In genomic region chr14:24612254-24612995, GRCm38 (mm10) we compare ENCODE assay signal across 14 mouse cellular contexts.
DNase-seq lines count a peak whose midpoint lies in the region; ATAC-seq lines count a peak whose summit lies in the region.
"Had no signal": no experiment of that assay in that cellular context is flagged by ENCODE, and none has a peak within 500 bp of the region (broad histone marks: within the 10 kb centered on the region; RNA-seq: fewer than 3 reads in every experiment).

No protein-coding gene starts in this region.

- H3K27me3 ChIP-seq in hindbrain, embryonic 14.5 days (ENCODE audit: control insufficient read depth, insufficient read depth, low read length): no peaks in the 10 kb centered on the region
- H3K27me3 ChIP-seq in hindbrain, embryonic 12.5 days: no peaks in the 10 kb centered on the region
- H3K27me3 ChIP-seq: limb, embryonic 15.5 days; lung, embryonic 15.5 days had no signal

- H3K4me3 ChIP-seq in hindbrain, embryonic 14.5 days (replicated peaks; ENCODE audit: low read length): no peak overlapping the region
- no peak overlapping the region for H3K4me3 ChIP-seq in hindbrain, embryonic 12.5 days
- H3K4me3 ChIP-seq: heart, adult 2 months; limb, embryonic 15.5 days; lung, embryonic 15.5 days had no signal

- no peaks in the 10 kb centered on the region for H3K36me3 ChIP-seq in hindbrain, embryonic 14.5 days (replicated peaks; ENCODE audit: control insufficient read depth, insufficient read depth)
- no peaks in the 10 kb centered on the region for H3K36me3 ChIP-seq in hindbrain, embryonic 12.5 days
- H3K36me3 ChIP-seq: limb, embryonic 15.5 days; lung, embryonic 15.5 days had no signal

- DNase-seq in hindbrain, embryonic 14.5 days (ENCODE audit: low spot score): peak; percentile 32
- peak; percentile 49 for DNase-seq in cerebellum, adult 11 months
- DNase-seq in cerebellum, postnatal 25 days: peak; percentile 66 to 69
- no peak for DNase-seq in thymus, postnatal 0 days (ENCODE audit: low spot score)
- DNase-seq in testis, postnatal 14 days (ENCODE audit: low spot score): no peak
- DNase-seq: adrenal gland, postnatal 36 days; heart, adult 2 months; heart, postnatal 36 days; kidney, postnatal 10 days; thymus, adult 2 months had no signal

- ATAC-seq in hindbrain, embryonic 14.5 days (ENCODE audit: low FRiP score): no peak
- ATAC-seq in hindbrain, embryonic 12.5 days (ENCODE audit: low FRiP score): no peak
- ATAC-seq in megakaryocyte, adult 5-6 weeks (ENCODE audit: poor library complexity, severe bottlenecking): peak; percentile 51

- H3K9ac ChIP-seq in hindbrain, embryonic 14.5 days: no peak overlapping the region
- no peak overlapping the region for H3K9ac ChIP-seq in hindbrain, embryonic 12.5 days
- H3K9ac ChIP-seq: limb, embryonic 15.5 days; lung, embryonic 15.5 days had no signal

- peak overlapping the region; percentile 39 for H3K27ac ChIP-seq in hindbrain, embryonic 14.5 days
- no peak overlapping the region for H3K27ac ChIP-seq in hindbrain, embryonic 12.5 days
- H3K27ac ChIP-seq: heart, adult 2 months; limb, embryonic 15.5 days; lung, embryonic 15.5 days had no signal

- no peak overlapping the region for H3K4me2 ChIP-seq in hindbrain, embryonic 14.5 days (replicated peaks)
- H3K4me2 ChIP-seq in hindbrain, embryonic 12.5 days (replicated peaks): no peak overlapping the region
- H3K4me2 ChIP-seq: limb, embryonic 15.5 days; lung, embryonic 15.5 days had no signal

- 75% methylated on average over 4 of the region's 4 CpGs for WGBS in hindbrain, embryonic 14.5 days
- 76% methylated on average over 4 of the region's 4 CpGs for WGBS in hindbrain, embryonic 12.5 days

- 0 out of 2 replicates have a peak, but pooled peaks cover 7% of the 10 kb centered on the region for H3K9me3 ChIP-seq in hindbrain, embryonic 14.5 days (ENCODE audit: control insufficient read depth, low read length)
- no peaks in the 10 kb centered on the region for H3K9me3 ChIP-seq in hindbrain, embryonic 12.5 days (replicated peaks)
- H3K9me3 ChIP-seq: limb, embryonic 15.5 days; lung, embryonic 15.5 days had no signal

- H3K4me1 ChIP-seq in hindbrain, embryonic 14.5 days (replicated peaks; ENCODE audit: control insufficient read depth, insufficient read depth, low read length): peaks cover 24% of the 10 kb centered on the region
- peaks cover 23% of the 10 kb centered on the region for H3K4me1 ChIP-seq in hindbrain, embryonic 12.5 days

Comparison
In these comparisons a context has a peak if more than half of its experiments do, and no peak if none do; other contexts are left out.
1. DNase-seq: peak in hindbrain, embryonic 14.5 days (single experiment), cerebellum, adult 11 months (single experiment) and cerebellum, postnatal 25 days (2 of 2); none in thymus, postnatal 0 days (single experiment) and testis, postnatal 14 days (single experiment).